Mouse (Mus musculus) liver, postnatal 0 days (tissue): ENCODE measurements around the gene Cnnm3. TPM values are rescaled to one million over a fixed set of nuclear protein-coding genes. Genes with fewer than 3 reads are reported as not detected.
A peak's percentile ranks its signal among the peaks of the same experiment; 100 is the strongest.

ENCODE experiments used
- ATAC-seq: fragments of 200-750 bp; cut with Nextera tagmentation; 2 replicates; pipeline ENCODE4 v1.8.0; 2017; ENCODE audit warnings: mild to moderate bottlenecking, moderate library complexity
- DNase-seq: peaks from one replicate; pipeline ENCODE4 v3.0.0-alpha.2; 2016
- H3K27ac ChIP-seq: fragments of 300-500 bp; sonication (generic); 2 replicates; pipeline ENCODE4 v1.5.1; 2014; ENCODE audit warnings: antibody characterized with exemption, moderate library complexity, mild to moderate bottlenecking, low read depth
- H3K27me3 ChIP-seq: fragments of 300-500 bp; sonication (generic); 2 replicates; pipeline ENCODE4 v1.6.1; 2014; ENCODE audit warnings: low read length, control low read depth, mixed read lengths; ENCODE audit not compliant: insufficient read depth
- H3K36me3 ChIP-seq: fragments of 300-500 bp; sonication (generic); replicated peaks from 2 replicates; pipeline ENCODE4 v1.6.1; 2014; ENCODE audit warnings: mild to moderate bottlenecking, control low read depth, low read length, moderate library complexity, mixed read lengths; ENCODE audit not compliant: insufficient read depth
- H3K4me1 ChIP-seq: fragments of 300-500 bp; sonication (generic); 2 replicates; pipeline ENCODE4 v1.6.1; 2014; ENCODE audit warnings: antibody characterized with exemption, mild to moderate bottlenecking, control low read depth; ENCODE audit not compliant: insufficient read depth
- H3K4me2 ChIP-seq: fragments of 300-500 bp; sonication (generic); 2 replicates; pipeline ENCODE4 v1.6.1; 2014; ENCODE audit warnings: low read depth, mild to moderate bottlenecking, low read length, moderate library complexity, mixed read lengths
- H3K4me3 ChIP-seq: fragments of 300-500 bp; sonication (generic); 2 replicates; pipeline ENCODE4 v1.5.1; 2014; ENCODE audit warnings: low read depth, low read length
- H3K9ac ChIP-seq: fragments of 300-500 bp; sonication (generic); replicated peaks from 2 replicates; pipeline ENCODE4 v1.6.1; 2014; ENCODE audit warnings: mild to moderate bottlenecking, moderate library complexity
- H3K9me3 ChIP-seq: fragments of 300-500 bp; sonication (generic); 2 replicates; pipeline ENCODE4 v1.6.1; 2016; ENCODE audit warnings: mild to moderate bottlenecking, control low read depth, low read length, mixed read lengths
- CTCF ChIP-seq: sonication (generic); IDR thresholded peaks from 2 replicates; pipeline ENCODE4 v1.5.1; 2016; ENCODE audit warnings: antibody characterized with exemption, low read depth
- EP300 ChIP-seq: IDR thresholded peaks from 2 replicates; pipeline ENCODE4 v1.6.1; 2016; ENCODE audit warnings: antibody characterized with exemption, low read depth, mild to moderate bottlenecking
- WGBS: fragments of 180-500 bp; shearing (Covaris S2); extraction: QIAGEN DNeasy Blood & Tissue Kit; methylation state at CpG from one replicate; pipeline ENCODE4 v1.1.7; 2014; ENCODE audit not compliant: insufficient replicate concordance; 5-methylcytosine and 5-hydroxymethylcytosine counted together
- polyA plus RNA-seq: library from polyadenylated mRNA; unstranded; fragments of >200 nt; fragmentation: Nextera tagmentation; extraction: Ambion mirVana; gene quantifications from 2 replicates; pipeline ENCODE4 v1.2.1, GENCODE M21; 2015

The Cnnm3 gene
- polyA plus RNA-seq, 1 experiment from 2014 or later = 0.92 TPM

- 76% methylated on average over 6 of the region's 6 CpGs for WGBS
- TF ChIP-seq CTCF (no peak), EP300 (no peak)
- Histone ChIP-seq H3K36me3 (no peaks in the 10 kb centered on the region), H3K27ac (no peak overlapping the region), H3K4me3 (no peak overlapping the region), H3K9me3 (no peaks in the 10 kb centered on the region), H3K4me2 (no peak overlapping the region), H3K9ac (no peak overlapping the region), H3K27me3 (no peaks in the 10 kb centered on the region), H3K4me1 (no peaks in the 10 kb centered on the region)
- ATAC-seq = no peak
- DNase-seq = no peak
Measured at GRCm38 (mm10) chr1:36493299-36493698, 18.4 kb upstream of the Cnnm3 start.

DNA sequence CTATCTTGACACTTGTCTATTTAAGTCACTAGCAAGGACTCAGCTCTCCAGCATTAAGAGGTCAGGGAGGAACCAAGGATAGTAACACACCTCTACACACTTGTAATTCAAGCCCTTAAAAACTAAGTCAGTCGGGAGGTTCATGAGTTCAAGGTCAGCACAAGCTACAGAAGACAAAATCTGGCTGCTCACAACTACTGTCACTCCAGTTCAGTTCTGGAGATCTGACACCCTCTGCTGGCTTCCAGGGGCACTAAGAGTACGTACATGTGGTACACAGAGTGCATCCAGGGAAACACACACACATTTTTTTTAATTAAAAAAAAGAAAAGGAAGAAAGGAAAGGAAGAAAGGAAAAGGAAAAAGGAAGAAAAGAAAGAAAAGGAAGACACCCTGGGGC, 14.9 kb upstream of the Cnnm3 start:
- 0 out of 2 replicates have a peak, but pooled peaks cover 8% of the 10 kb centered on the region for H3K36me3 ChIP-seq
- no peaks in the 10 kb centered on the region for H3K4me1 ChIP-seq
- no peak overlapping the region for H3K4me2 ChIP-seq
- no peak for DNase-seq
- H3K9ac ChIP-seq = no peak overlapping the region
- peak; percentile 44; the same call in 1 of the 2 replicates for TF ChIP-seq CTCF
- TF ChIP-seq EP300 = no peak
- 54% methylated on average over 2 of the region's 2 CpGs for WGBS
- H3K27ac ChIP-seq = no peak overlapping the region
- H3K9me3 ChIP-seq = no peaks in the 10 kb centered on the region
- H3K27me3 ChIP-seq = no peaks in the 10 kb centered on the region
- H3K4me3 ChIP-seq = no peak overlapping the region
- no peak for ATAC-seq

GRCm38 (mm10) chr1:36497312-36497711, 14.4 kb upstream of the Cnnm3 start:
- DNase-seq (no peak), ATAC-seq (no peak)
- Histone ChIP-seq H3K9me3 (no peaks in the 10 kb centered on the region), H3K4me3 (no peak overlapping the region), H3K36me3 (0 out of 2 replicates have a peak, but pooled peaks cover 8% of the 10 kb centered on the region), H3K9ac (no peak overlapping the region), H3K27me3 (no peaks in the 10 kb centered on the region), H3K4me1 (no peaks in the 10 kb centered on the region), H3K4me2 (no peak overlapping the region), H3K27ac (no peak overlapping the region)
- TF ChIP-seq EP300 (no peak), CTCF (no peak)
- WGBS = 69% methylated on average over 2 of the region's 2 CpGs

GRCm38 (mm10) chr1:36501261-36501660, 10.4 kb upstream of the Cnnm3 start:
- H3K27ac ChIP-seq = no peak overlapping the region
- H3K4me3 ChIP-seq = no peak overlapping the region
- peak; percentile 96 for TF ChIP-seq CTCF
- no peak for TF ChIP-seq EP300
- H3K4me1 ChIP-seq = no peaks in the 10 kb centered on the region
- peak; percentile 67; the same call in 1 of the 2 replicates for ATAC-seq
- peak; percentile 84 for DNase-seq
- no peak overlapping the region for H3K9ac ChIP-seq
- H3K9me3 ChIP-seq = no peaks in the 10 kb centered on the region
- 4% methylated on average over 3 of the region's 3 CpGs for WGBS
- peaks cover 9% of the 10 kb centered on the region; the same call in 1 of the 2 replicates for H3K36me3 ChIP-seq
- H3K4me2 ChIP-seq = no peak overlapping the region
- H3K27me3 ChIP-seq = no peaks in the 10 kb centered on the region

DNA sequence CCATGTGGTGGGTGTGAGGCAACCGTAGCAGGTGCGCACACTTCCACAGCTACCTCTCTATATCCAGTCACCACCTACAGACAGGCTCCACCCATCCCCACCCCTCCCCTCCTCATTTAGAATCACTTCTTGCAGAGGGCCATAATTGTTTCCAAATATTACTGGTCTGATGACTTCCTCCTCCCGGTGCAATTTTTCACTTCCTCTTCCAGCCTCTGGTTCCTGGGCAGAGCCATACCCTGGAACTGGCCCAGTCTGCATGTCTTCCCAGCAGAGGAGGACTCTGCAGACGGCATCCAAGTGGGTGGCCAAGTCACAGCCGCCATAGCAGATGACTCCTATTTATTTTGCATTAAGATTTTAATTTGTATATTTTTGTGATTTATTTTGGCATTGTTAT, 3.4 kb upstream of the Cnnm3 start:
- Histone ChIP-seq H3K27me3 (no peaks in the 10 kb centered on the region), H3K4me3 (no peak overlapping the region), H3K9me3 (no peaks in the 10 kb centered on the region), H3K36me3 (peaks cover 2% of the 10 kb centered on the region; the same call in 1 of the 2 replicates), H3K9ac (no peak overlapping the region), H3K4me2 (no peak overlapping the region), H3K4me1 (peaks cover 4% of the 10 kb centered on the region), H3K27ac (0 out of 2 replicates have a peak overlapping the region, but pooled peaks have one; percentile 11)
- ATAC-seq (no peak), DNase-seq (no peak)
- whole genome bisulfite sequencing = 65% methylated on average over 5 of the region's 5 CpGs
- no peak for TF ChIP-seq EP300
- no peak for TF ChIP-seq CTCF

DNA sequence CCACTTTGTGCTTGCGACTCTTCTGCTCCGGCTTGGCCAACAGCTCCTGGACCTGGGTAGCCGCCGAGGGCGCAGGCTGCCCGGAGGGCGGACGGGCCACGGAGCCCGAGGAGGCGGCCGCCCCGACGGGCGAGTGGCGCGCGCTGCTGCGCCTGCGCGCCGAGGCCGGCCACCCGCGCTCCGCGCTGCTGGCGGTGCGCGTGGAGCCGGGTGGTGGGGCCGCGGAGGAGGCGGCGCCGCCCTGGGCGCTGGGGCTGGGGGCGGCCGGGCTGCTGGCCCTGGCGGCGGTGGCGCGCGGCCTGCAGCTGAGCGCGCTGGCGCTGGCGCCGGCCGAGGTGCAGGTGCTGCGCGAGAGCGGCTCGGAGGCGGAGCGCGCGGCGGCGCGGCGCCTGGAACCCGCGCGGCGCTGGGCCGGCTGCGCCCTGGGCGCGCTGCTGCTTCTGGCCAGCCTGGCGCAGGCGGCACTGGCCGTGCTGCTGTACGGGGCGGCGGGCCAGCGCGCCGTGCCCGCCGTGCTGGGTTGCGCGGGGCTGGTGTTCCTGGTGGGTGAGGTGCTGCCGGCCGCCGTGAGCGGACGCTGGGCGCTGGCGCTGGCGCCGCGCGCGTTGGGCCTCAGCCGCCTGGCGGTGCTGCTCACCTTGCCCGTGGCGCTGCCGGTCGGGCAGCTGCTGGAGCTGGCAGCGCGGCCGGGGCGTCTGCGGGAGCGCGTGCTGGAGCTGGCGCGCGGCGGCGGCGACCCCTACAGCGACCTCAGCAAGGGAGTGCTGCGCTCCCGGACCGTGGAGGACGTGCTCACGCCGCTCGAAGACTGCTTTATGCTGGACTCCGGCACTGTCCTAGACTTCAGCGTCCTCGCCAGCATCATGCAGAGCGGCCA, 660 bp downstream of the Cnnm3 start:
- DNase-seq = peak; percentile 56
- Histone ChIP-seq H3K4me2 (peak overlapping the region; percentile 96), H3K9ac (peak overlapping the region; percentile 84), H3K9me3 (no peaks in the 10 kb centered on the region), H3K4me1 (peaks cover 15% of the 10 kb centered on the region), H3K27ac (peak overlapping the region; percentile 96), H3K4me3 (peak overlapping the region; percentile 89), H3K27me3 (no peaks in the 10 kb centered on the region), H3K36me3 (0 out of 2 replicates have a peak, but pooled peaks cover 4% of the 10 kb centered on the region)
- TF ChIP-seq EP300 (no peak), CTCF (no peak)
- peak; percentile 54 for ATAC-seq
- WGBS = under 1% methylated on average over 77 of the region's 126 CpGs
